Mouse (Mus musculus) kidney, embryonic 15.5 days (tissue): ENCODE measurements around the gene Gpld1. TPM values are rescaled to one million over a fixed set of nuclear protein-coding genes. Genes with fewer than 3 reads are reported as not detected.

Source experiments
- ATAC-seq: fragments of 200-750 bp; cut with Nextera tagmentation; replicated peaks from 2 replicates; pipeline ENCODE4 v1.8.0; 2017; ENCODE audit warnings: moderate TSS enrichment; ENCODE audit not compliant: low FRiP score
- H3K27ac ChIP-seq: fragments of 300-500 bp; sonication (generic); 2 replicates; pipeline ENCODE4 v1.5.1; 2015; ENCODE audit warnings: mild to moderate bottlenecking, inconsistent platforms
- H3K27me3 ChIP-seq: fragments of 300-500 bp; sonication (generic); 2 replicates; pipeline ENCODE4 v1.6.1; 2015; ENCODE audit warnings: inconsistent platforms
- H3K36me3 ChIP-seq: fragments of 300-500 bp; sonication (generic); 2 replicates; pipeline ENCODE4 v1.6.1; 2015; ENCODE audit warnings: inconsistent platforms
- H3K4me1 ChIP-seq: fragments of 300-500 bp; sonication (generic); 2 replicates; pipeline ENCODE4 v1.6.1; 2015; ENCODE audit warnings: inconsistent platforms
- H3K4me2 ChIP-seq: fragments of 300-500 bp; sonication (generic); 2 replicates; pipeline ENCODE4 v1.6.1; 2015; ENCODE audit warnings: moderate library complexity, mild to moderate bottlenecking, inconsistent platforms
- H3K4me3 ChIP-seq: fragments of 300-500 bp; sonication (generic); replicated peaks from 2 replicates; pipeline ENCODE4 v1.5.1; 2015; ENCODE audit warnings: mild to moderate bottlenecking, inconsistent platforms
- H3K9ac ChIP-seq: fragments of 300-500 bp; sonication (generic); 2 replicates; pipeline ENCODE4 v1.6.1; 2015; ENCODE audit warnings: mild to moderate bottlenecking, inconsistent platforms
- H3K9me3 ChIP-seq: fragments of 300-500 bp; sonication (generic); replicated peaks from 2 replicates; pipeline ENCODE4 v1.6.1; 2016; ENCODE audit warnings: inconsistent platforms
- WGBS: fragments of 180-500 bp; shearing (Covaris S2); methylation state at CpG from one replicate; pipeline ENCODE4 v1.1.7; 2015; ENCODE audit warnings: mixed read lengths; 5-methylcytosine and 5-hydroxymethylcytosine counted together
- polyA plus RNA-seq: library from polyadenylated mRNA; unstranded; fragments of >200 nt; fragmentation: Nextera tagmentation; extraction: Ambion mirVana; gene quantifications from 2 replicates; pipeline ENCODE4 v1.2.1, GENCODE M21; 2015

The Gpld1 gene
- polyA plus RNA-seq, 1 experiment from 2014 or later: 1.2 TPM

GRCm38 (mm10) chr13:24988391-24988790 lies 45.4 kb downstream of the Gpld1 start:
- peaks cover 43% of the 10 kb centered on the region for H3K36me3 ChIP-seq
- H3K9ac ChIP-seq: no peak overlapping the region
- WGBS: 34% methylated on average over 7 of the region's 7 CpGs
- H3K4me2 ChIP-seq: no peak overlapping the region
- H3K27ac ChIP-seq: no peak overlapping the region
- no peak overlapping the region for H3K4me3 ChIP-seq
- no peaks in the 10 kb centered on the region for H3K27me3 ChIP-seq
- H3K9me3 ChIP-seq: no peaks in the 10 kb centered on the region
- 0 out of 2 replicates have a peak, but pooled peaks cover 4% of the 10 kb centered on the region for H3K4me1 ChIP-seq
- ATAC-seq: peak; percentile 81

- Histone ChIP-seq H3K36me3 (peaks cover 50% of the 10 kb centered on the region), H3K4me3 (no peak overlapping the region), H3K27ac (no peak overlapping the region), H3K9me3 (no peaks in the 10 kb centered on the region), H3K4me1 (0 out of 2 replicates have a peak, but pooled peaks cover 4% of the 10 kb centered on the region), H3K27me3 (no peaks in the 10 kb centered on the region), H3K4me2 (no peak overlapping the region), H3K9ac (no peak overlapping the region)
- WGBS: 83% methylated on average over 6 of the region's 6 CpGs
- ATAC-seq: no peak
Observed at GRCm38 (mm10) chr13:24989006-24989405, 46.1 kb downstream of the Gpld1 start.

- no peak; the same call in 1 of the 2 replicates for ATAC-seq
- no peak overlapping the region for H3K4me3 ChIP-seq
- H3K36me3 ChIP-seq: peaks cover 87% of the 10 kb centered on the region
- 0 out of 2 replicates have a peak, but pooled peaks cover 4% of the 10 kb centered on the region for H3K4me1 ChIP-seq
- no peaks in the 10 kb centered on the region for H3K27me3 ChIP-seq
- 0 out of 2 replicates have a peak overlapping the region, but pooled peaks have one; percentile 7 for H3K27ac ChIP-seq
- H3K4me2 ChIP-seq: no peak overlapping the region
- WGBS: 44% methylated on average over 2 of the region's 2 CpGs
- H3K9me3 ChIP-seq: no peaks in the 10 kb centered on the region
- no peak overlapping the region for H3K9ac ChIP-seq
Observed at GRCm38 (mm10) chr13:24993160-24993559, 50.2 kb downstream of the Gpld1 start.

- no peak for ATAC-seq
- peaks cover 90% of the 10 kb centered on the region for H3K36me3 ChIP-seq
Observed at GRCm38 (mm10) chr13:24999538-24999937, 56.6 kb downstream of the Gpld1 start.

GRCm38 (mm10) chr13:25002965-25003364 lies 60.0 kb downstream of the Gpld1 start:
- Histone ChIP-seq H3K4me3 (no peak overlapping the region), H3K36me3 (peaks cover 81% of the 10 kb centered on the region), H3K4me1 (no peaks in the 10 kb centered on the region), H3K27me3 (no peaks in the 10 kb centered on the region), H3K27ac (no peak overlapping the region), H3K9me3 (no peaks in the 10 kb centered on the region; the same call in 1 of the 2 replicates), H3K4me2 (no peak overlapping the region), H3K9ac (no peak overlapping the region)
- no peak for ATAC-seq

More at GRCm38 (mm10) chr13:24999538-24999937, 56.6 kb downstream of the Gpld1 start:
- H3K27me3 ChIP-seq: no peaks in the 10 kb centered on the region
- 85% methylated on average over 2 of the region's 2 CpGs for WGBS
- H3K9ac ChIP-seq: no peak overlapping the region
- H3K27ac ChIP-seq: no peak overlapping the region
- no peaks in the 10 kb centered on the region for H3K4me1 ChIP-seq
- no peak overlapping the region for H3K4me3 ChIP-seq
- H3K9me3 ChIP-seq: no peaks in the 10 kb centered on the region
- no peak overlapping the region for H3K4me2 ChIP-seq

GRCm38 (mm10) chr13:25007115-25007514 lies 64.2 kb downstream of the Gpld1 start:
- H3K9me3 ChIP-seq: no peaks in the 10 kb centered on the region; the same call in 1 of the 2 replicates
- H3K27ac ChIP-seq: no peak overlapping the region
- H3K4me2 ChIP-seq: no peak overlapping the region
- no peaks in the 10 kb centered on the region for H3K4me1 ChIP-seq
- H3K36me3 ChIP-seq: peaks cover 42% of the 10 kb centered on the region
- WGBS: 85% methylated on average over 8 of the region's 8 CpGs
- no peaks in the 10 kb centered on the region for H3K27me3 ChIP-seq
- no peak overlapping the region for H3K9ac ChIP-seq
- no peak overlapping the region for H3K4me3 ChIP-seq
- ATAC-seq: no peak

GRCm38 (mm10) chr13:25018316-25018715 lies 75.4 kb downstream of the Gpld1 start:
- Histone ChIP-seq H3K4me2 (peak overlapping the region; percentile 89; the same call in 1 of the 2 replicates), H3K27me3 (no peaks in the 10 kb centered on the region), H3K27ac (no peak overlapping the region), H3K9me3 (no peaks in the 10 kb centered on the region), H3K4me3 (peak overlapping the region; percentile 82; the same call in 1 of the 2 replicates), H3K4me1 (peaks cover 19% of the 10 kb centered on the region), H3K9ac (peak overlapping the region; percentile 82), H3K36me3 (peaks cover 7% of the 10 kb centered on the region; the same call in 1 of the 2 replicates)
- ATAC-seq: no peak
- 93% methylated on average over 9 of the region's 9 CpGs for WGBS

- peak; percentile 97 for ATAC-seq
- Histone ChIP-seq H3K27ac (peak within 1 kb of the TSS; percentile 80), H3K4me3 (peak within 1 kb of the TSS; percentile 82), H3K27me3 (no peaks in the 10 kb centered on the region), H3K9me3 (no peaks in the 10 kb centered on the region), H3K36me3 (peaks cover 7% of the 10 kb centered on the region; the same call in 1 of the 2 replicates), H3K4me1 (peaks cover 21% of the 10 kb centered on the region), H3K9ac (peak within 1 kb of the TSS; percentile 82), H3K4me2 (peak within 1 kb of the TSS; percentile 89)
- under 1% methylated on average over 78 of the region's 84 CpGs for WGBS
Observed at GRCm38 (mm10) chr13:25019793-25020539, 77.0 kb downstream of the Gpld1 start, which contains the start of gene Mrs2. TSS of gene Mrs2 (minus strand) at chr13:25020379.

- 42% methylated on average over 4 of the region's 4 CpGs for WGBS
- Histone ChIP-seq H3K9me3 (no peaks in the 10 kb centered on the region), H3K4me2 (peak overlapping the region; percentile 89), H3K27me3 (no peaks in the 10 kb centered on the region), H3K36me3 (peaks cover 7% of the 10 kb centered on the region; the same call in 1 of the 2 replicates), H3K4me1 (peaks cover 22% of the 10 kb centered on the region), H3K27ac (peak overlapping the region; percentile 80), H3K4me3 (peak overlapping the region; percentile 82), H3K9ac (peak overlapping the region; percentile 82)
- peak; percentile 44; the same call in 1 of the 2 replicates for ATAC-seq
Observed at GRCm38 (mm10) chr13:25020540-25020892, 77.6 kb downstream of the Gpld1 start.

- Histone ChIP-seq H3K36me3 (peaks cover 4% of the 10 kb centered on the region; the same call in 1 of the 2 replicates), H3K9me3 (no peaks in the 10 kb centered on the region), H3K4me1 (peaks cover 22% of the 10 kb centered on the region), H3K4me3 (no peak overlapping the region), H3K27ac (no peak overlapping the region), H3K9ac (no peak overlapping the region), H3K27me3 (no peaks in the 10 kb centered on the region), H3K4me2 (no peak overlapping the region)
- ATAC-seq: no peak
- 72% methylated on average over 4 of the region's 4 CpGs for WGBS
Observed at GRCm38 (mm10) chr13:25022386-25022785, 79.4 kb downstream of the Gpld1 start.

GRCm38 (mm10) chr13:25023129-25023528 lies 80.2 kb downstream of the Gpld1 start:
- no peaks in the 10 kb centered on the region for H3K36me3 ChIP-seq
- ATAC-seq: no peak
- no peak overlapping the region for H3K4me2 ChIP-seq
- WGBS: 79% methylated on average over 3 of the region's 3 CpGs
- no peak overlapping the region for H3K9ac ChIP-seq
- no peaks in the 10 kb centered on the region for H3K27me3 ChIP-seq
- H3K4me1 ChIP-seq: peaks cover 22% of the 10 kb centered on the region
- H3K4me3 ChIP-seq: no peak overlapping the region
- no peak overlapping the region for H3K27ac ChIP-seq
- H3K9me3 ChIP-seq: no peaks in the 10 kb centered on the region

GRCm38 (mm10) chr13:25024655-25025054 lies 81.7 kb downstream of the Gpld1 start:
- H3K9me3 ChIP-seq: no peaks in the 10 kb centered on the region
- H3K4me2 ChIP-seq: no peak overlapping the region
- no peaks in the 10 kb centered on the region for H3K36me3 ChIP-seq
- no peak overlapping the region for H3K27ac ChIP-seq
- ATAC-seq: no peak
- no peaks in the 10 kb centered on the region for H3K27me3 ChIP-seq
- H3K4me1 ChIP-seq: peaks cover 9% of the 10 kb centered on the region
- 33% methylated on average over 2 of the region's 2 CpGs for whole genome bisulfite sequencing
- no peak overlapping the region for H3K4me3 ChIP-seq
- no peak overlapping the region for H3K9ac ChIP-seq
